Comparison of ENCODE assay signal across 8 mouse cellular contexts in genomic region chr4:49567613-49568012, GRCm38 (mm10). TPM values are rescaled to one million over a fixed set of nuclear protein-coding genes. Genes with fewer than 3 reads are reported as not detected.
DNase-seq lines count a peak whose midpoint lies in the region; ATAC-seq and TF ChIP-seq lines count a peak whose summit lies in the region.

No protein-coding gene starts in this region.

- WGBS in embryonic facial prominence, embryonic 11.5 days, result 29% methylated on average over 3 of the region's 3 CpGs
- 11% methylated on average over 3 of the region's 3 CpGs for WGBS in heart, embryonic 16.5 days
- 22% methylated on average over 3 of the region's 3 CpGs for WGBS in liver, embryonic 11.5 days
- WGBS in thymus, adult 2 months, result 22% methylated on average over 3 of the region's 3 CpGs

- no peak overlapping the region for H3K9ac ChIP-seq in embryonic facial prominence, embryonic 11.5 days (replicated peaks; ENCODE audit: low read length)
- no peak overlapping the region for H3K9ac ChIP-seq in heart, embryonic 16.5 days (ENCODE audit: low read length)
- no peak overlapping the region for H3K9ac ChIP-seq in liver, embryonic 11.5 days (ENCODE audit: low read depth, low read length)

- no peaks in the 10 kb centered on the region for H3K36me3 ChIP-seq in embryonic facial prominence, embryonic 11.5 days (replicated peaks; ENCODE audit: control insufficient read depth, insufficient read depth, low read depth, low read length)
- H3K36me3 ChIP-seq in heart, embryonic 16.5 days (ENCODE audit: control insufficient read depth, insufficient read depth), result no peaks in the 10 kb centered on the region
- H3K36me3 ChIP-seq in liver, embryonic 11.5 days (ENCODE audit: control insufficient read depth, insufficient read depth, low read length), result no peaks in the 10 kb centered on the region
- no peaks in the 10 kb centered on the region for H3K36me3 ChIP-seq in thymus, adult 2 months (ENCODE audit: control insufficient read depth, insufficient read depth, low read length)

- DNase-seq in CD8-positive naive resting alpha-beta T cell, adult 2 months (ENCODE audit: low read depth in 2 of 2, low spot score in 2 of 2), result peak; percentile 25 to 38
- DNase-seq in adrenal gland, postnatal 10 days, result peak; percentile 66
- DNase-seq in embryonic facial prominence, embryonic 11.5 days (ENCODE audit: low spot score), result peak; percentile 84
- DNase-seq in kidney, postnatal 10 days, result peak; percentile 76
- no peak for DNase-seq in liver, embryonic 11.5 days (ENCODE audit: low spot score)
- peak; percentile 11 to 35 for DNase-seq in natural killer cell, adult 2 months (ENCODE audit: low spot score in 2 of 2)
- DNase-seq in thymus, adult 2 months, result peak; percentile 46

- no peaks in the 10 kb centered on the region for H3K27me3 ChIP-seq in embryonic facial prominence, embryonic 11.5 days (ENCODE audit: control insufficient read depth, insufficient read depth, low read length)
- H3K27me3 ChIP-seq in heart, embryonic 16.5 days (ENCODE audit: control insufficient read depth, insufficient read depth, low read length), result no peaks in the 10 kb centered on the region
- H3K27me3 ChIP-seq in liver, embryonic 11.5 days (replicated peaks; ENCODE audit: control insufficient read depth, insufficient read depth, low read length), result no peaks in the 10 kb centered on the region
- H3K27me3 ChIP-seq in thymus, adult 2 months (ENCODE audit: control insufficient read depth, insufficient read depth, low read length), result no peaks in the 10 kb centered on the region

- no peak for TF ChIP-seq POLR2A in thymus, adult 2 months (IDR thresholded peaks at IDR 0.05; ENCODE audit: control insufficient read depth, extremely low read depth, insufficient read depth, low read length, poor library complexity)

- H3K27ac ChIP-seq in embryonic facial prominence, embryonic 11.5 days (replicated peaks; ENCODE audit: low read depth, low read length), result no peak overlapping the region
- H3K27ac ChIP-seq in heart, embryonic 16.5 days (ENCODE audit: low read length), result no peak overlapping the region
- no peak overlapping the region for H3K27ac ChIP-seq in liver, embryonic 11.5 days (ENCODE audit: low read depth, low read length)
- H3K27ac ChIP-seq in thymus, adult 2 months (ENCODE audit: control insufficient read depth, insufficient read depth, low read length), result no peak overlapping the region

- TF ChIP-seq CTCF in thymus, adult 2 months (IDR thresholded peaks at IDR 0.05; ENCODE audit: borderline replicate concordance, control insufficient read depth, extremely low read depth, insufficient read depth, low read length, poor library complexity), result no peak

- no peaks in the 10 kb centered on the region for H3K4me1 ChIP-seq in embryonic facial prominence, embryonic 11.5 days (ENCODE audit: control insufficient read depth, insufficient read depth, low read length)
- no peaks in the 10 kb centered on the region for H3K4me1 ChIP-seq in heart, embryonic 16.5 days (ENCODE audit: control insufficient read depth, insufficient read depth, low read length)
- H3K4me1 ChIP-seq in liver, embryonic 11.5 days (replicated peaks; ENCODE audit: control insufficient read depth, insufficient read depth, low read length), result no peaks in the 10 kb centered on the region
- no peaks in the 10 kb centered on the region for H3K4me1 ChIP-seq in thymus, adult 2 months (replicated peaks; ENCODE audit: control insufficient read depth, insufficient read depth, low read length)

- H3K9me3 ChIP-seq in embryonic facial prominence, embryonic 11.5 days (replicated peaks; ENCODE audit: control insufficient read depth, low read length), result no peaks in the 10 kb centered on the region
- no peaks in the 10 kb centered on the region for H3K9me3 ChIP-seq in heart, embryonic 16.5 days (replicated peaks; ENCODE audit: control insufficient read depth, low read length)
- H3K9me3 ChIP-seq in liver, embryonic 11.5 days (ENCODE audit: control insufficient read depth, low read length), result no peaks in the 10 kb centered on the region

- no peak overlapping the region for H3K4me3 ChIP-seq in embryonic facial prominence, embryonic 11.5 days (ENCODE audit: low read depth, low read length)
- H3K4me3 ChIP-seq in heart, embryonic 16.5 days (ENCODE audit: low read length), result no peak overlapping the region
- H3K4me3 ChIP-seq in liver, embryonic 11.5 days (ENCODE audit: low read depth, low read length), result no peak overlapping the region
- H3K4me3 ChIP-seq in thymus, adult 2 months (ENCODE audit: control insufficient read depth, insufficient read depth, low read length), result no peak overlapping the region

- H3K4me2 ChIP-seq in embryonic facial prominence, embryonic 11.5 days (ENCODE audit: low read depth, low read length), result no peak overlapping the region
- no peak overlapping the region for H3K4me2 ChIP-seq in heart, embryonic 16.5 days (ENCODE audit: low read depth, low read length)
- H3K4me2 ChIP-seq in liver, embryonic 11.5 days, result no peak overlapping the region

- ATAC-seq in embryonic facial prominence, embryonic 11.5 days (replicated peaks; ENCODE audit: insufficient number of reproducible peaks, low FRiP score, low TSS enrichment, low read depth), result peak; percentile 72
- ATAC-seq in heart, embryonic 16.5 days (replicated peaks; ENCODE audit: extremely low read depth, insufficient read depth, low FRiP score), result peak; percentile 37; the same call in 1 of the 2 replicates
- ATAC-seq in liver, embryonic 11.5 days (replicated peaks; ENCODE audit: low FRiP score), result peak; percentile 81

RNA-seq across cellular contexts. Expression of gene Aldob, which starts 18.3 kb away (rescaled TPM):
- 100 to 1,000 TPM; 171 to 692 TPM for total RNA-seq in adrenal gland, postnatal 10 days (2021)
- polyA plus RNA-seq in embryonic facial prominence, embryonic 11.5 days (2014; fragmentation: Nextera tagmentation; extraction: Ambion mirVana), result not detected in 2 replicates
- 0.46 and 1.9 TPM in 2 replicates for polyA plus RNA-seq in heart, embryonic 16.5 days (2015; fragmentation: Nextera tagmentation; extraction: Ambion mirVana)
- polyA plus RNA-seq in liver, embryonic 11.5 days (2014; fragmentation: Nextera tagmentation; extraction: Ambion mirVana), result 22.8 and 23.8 TPM in 2 replicates
- 3.7 and 4.2 TPM in 2 replicates for polyA plus RNA-seq in thymus, adult 2 months (2012; rRNA removed)

RNA-seq across cellular contexts. Expression of gene Tmem246, which starts 30.1 kb away (rescaled TPM):
- 10 to 100 TPM; 14.6 to 18.7 TPM for total RNA-seq in adrenal gland, postnatal 10 days (2021)
- polyA plus RNA-seq in embryonic facial prominence, embryonic 11.5 days (2014; fragmentation: Nextera tagmentation; extraction: Ambion mirVana), result 16.1 and 17.6 TPM in 2 replicates
- polyA plus RNA-seq in heart, embryonic 16.5 days (2015; fragmentation: Nextera tagmentation; extraction: Ambion mirVana), result 53.8 and 63.3 TPM in 2 replicates
- 17.4 and 17.8 TPM in 2 replicates for polyA plus RNA-seq in liver, embryonic 11.5 days (2014; fragmentation: Nextera tagmentation; extraction: Ambion mirVana)
- polyA plus RNA-seq in thymus, adult 2 months (2012; rRNA removed), result 8.4 and 12.1 TPM in 2 replicates

RNA-seq across cellular contexts. Expression of gene Zfp189, which starts 46.6 kb away (rescaled TPM):
- 1 to 10 TPM; 7.7 to 8.3 TPM for total RNA-seq in adrenal gland, postnatal 10 days (2021)
- 14.4 and 14.9 TPM in 2 replicates for polyA plus RNA-seq in embryonic facial prominence, embryonic 11.5 days (2014; fragmentation: Nextera tagmentation; extraction: Ambion mirVana)
- polyA plus RNA-seq in heart, embryonic 16.5 days (2015; fragmentation: Nextera tagmentation; extraction: Ambion mirVana), result 7.0 and 7.8 TPM in 2 replicates
- polyA plus RNA-seq in liver, embryonic 11.5 days (2014; fragmentation: Nextera tagmentation; extraction: Ambion mirVana), result 7.4 and 9.2 TPM in 2 replicates
- polyA plus RNA-seq in thymus, adult 2 months (2012; rRNA removed), result 1.7 and 1.9 TPM in 2 replicates

RNA-seq across cellular contexts. Expression of gene Mrpl50, which starts 46.7 kb away (rescaled TPM):
- 10 to 100 TPM; 45.5 to 49.5 TPM for total RNA-seq in adrenal gland, postnatal 10 days (2021)
- polyA plus RNA-seq in embryonic facial prominence, embryonic 11.5 days (2014; fragmentation: Nextera tagmentation; extraction: Ambion mirVana), result 107 and 119 TPM in 2 replicates
- 59.0 and 69.5 TPM in 2 replicates for polyA plus RNA-seq in heart, embryonic 16.5 days (2015; fragmentation: Nextera tagmentation; extraction: Ambion mirVana)
- 89.4 and 106 TPM in 2 replicates for polyA plus RNA-seq in liver, embryonic 11.5 days (2014; fragmentation: Nextera tagmentation; extraction: Ambion mirVana)
- 3.7 and 4.2 TPM in 2 replicates for polyA plus RNA-seq in thymus, adult 2 months (2012; rRNA removed)
